Mouse (Mus musculus) fibroblast of lung, adult 2 months (primary cell): ENCODE data around the gene Hyal2.

Source experiments
- DNase-seq: peaks from one replicate; pipeline ENCODE4 v3.0.0-alpha.2; 2011; ENCODE audit warnings: low read depth

The Hyal2 gene

DNA sequence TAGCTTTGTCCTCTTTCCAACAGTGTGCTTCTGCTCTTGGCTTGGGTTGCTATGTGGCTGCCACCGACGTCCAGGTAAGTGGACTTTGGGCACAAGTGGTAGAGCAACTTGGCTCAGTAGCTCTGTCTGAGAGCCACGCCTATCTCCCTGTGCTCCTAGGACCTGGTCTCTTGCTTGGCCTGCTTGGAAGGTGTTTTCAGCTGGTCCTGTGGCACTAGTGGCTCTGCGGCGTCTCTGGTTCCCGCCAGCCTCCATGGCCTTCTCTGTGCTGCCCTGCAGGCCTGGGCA lies 23.0 kb downstream of the Hyal2 start:
- no peak for DNase-seq

DNA sequence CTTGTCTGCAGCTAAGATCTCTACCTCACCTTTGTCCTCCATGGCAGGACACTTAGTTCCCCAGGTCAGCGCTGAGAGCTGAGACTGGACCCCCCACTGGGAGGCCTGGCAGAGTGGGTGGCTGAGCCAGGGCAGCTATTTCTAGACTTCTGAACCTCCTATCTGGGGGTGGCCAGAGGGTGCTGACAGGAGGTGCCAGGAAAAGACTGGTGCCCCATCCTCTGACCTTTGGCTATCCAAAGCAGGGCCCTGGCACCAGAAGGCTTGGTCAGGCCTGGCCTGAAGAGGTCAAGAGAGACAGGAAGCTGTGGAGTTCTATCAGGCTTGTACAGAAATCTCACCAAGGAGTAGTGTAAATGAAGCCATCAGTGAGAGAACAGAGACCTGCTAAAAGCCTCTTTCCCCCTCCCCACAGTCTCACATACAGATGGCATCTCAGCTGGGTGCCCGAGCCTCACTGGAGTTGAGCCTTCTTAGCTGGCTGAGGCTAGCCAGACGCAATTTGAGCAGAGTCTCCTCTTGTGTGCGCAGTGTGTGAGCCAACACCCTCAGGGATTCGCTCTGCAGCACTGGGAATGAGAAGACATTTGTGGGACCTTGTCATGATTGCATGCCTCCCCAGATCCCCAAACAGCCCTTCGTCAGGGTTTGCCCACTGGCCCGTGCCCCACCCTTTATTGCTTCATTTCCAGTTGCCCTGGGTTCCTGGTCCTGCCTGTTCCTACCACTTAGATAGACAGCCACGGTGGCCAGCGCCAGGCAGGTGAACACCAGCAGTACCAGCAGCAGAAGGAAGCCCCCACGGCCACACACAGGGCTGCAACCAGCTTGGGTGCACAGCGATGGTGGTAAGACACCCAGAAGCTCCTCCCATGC lies 25.6 kb downstream of the Hyal2 start:
- DNase-seq = no peak

DNA sequence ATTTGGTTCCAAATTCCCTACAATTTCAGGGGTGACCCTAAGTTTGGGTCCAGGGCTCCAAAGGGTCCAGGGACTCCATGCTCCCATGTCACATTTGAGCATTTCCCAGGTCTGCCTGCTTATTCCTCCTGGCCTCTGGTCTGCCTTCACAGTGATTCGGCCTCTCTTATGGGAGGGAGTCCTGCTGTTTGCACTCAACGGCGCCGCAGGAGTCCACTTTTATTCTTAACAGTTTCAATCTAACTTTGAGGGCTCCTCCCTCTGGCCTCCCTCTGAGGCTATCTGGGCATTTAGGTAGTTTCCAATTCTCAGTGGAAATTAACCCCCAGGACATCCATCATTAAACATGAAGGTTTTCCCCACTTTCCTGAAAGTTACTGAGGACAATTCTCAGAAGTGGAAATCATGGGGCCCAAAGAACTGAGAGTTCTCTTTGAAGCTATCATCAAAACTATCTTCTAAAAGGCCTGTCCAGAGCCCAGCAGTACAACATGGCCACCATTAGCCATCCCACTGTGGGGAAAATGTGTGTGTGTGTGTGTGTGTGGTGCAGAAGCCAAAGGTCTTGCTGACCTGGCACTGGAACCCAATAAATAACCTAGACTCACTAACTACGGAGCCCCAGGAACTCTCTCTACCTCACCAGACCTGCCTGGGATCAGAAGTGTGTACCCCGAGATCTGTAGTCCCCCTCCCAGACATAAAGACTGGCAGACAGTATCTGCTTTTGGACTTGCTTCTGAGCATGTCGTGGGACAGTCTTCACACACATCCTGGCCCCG lies 26.7 kb downstream of the Hyal2 start:
- DNase-seq = no peak

DNA sequence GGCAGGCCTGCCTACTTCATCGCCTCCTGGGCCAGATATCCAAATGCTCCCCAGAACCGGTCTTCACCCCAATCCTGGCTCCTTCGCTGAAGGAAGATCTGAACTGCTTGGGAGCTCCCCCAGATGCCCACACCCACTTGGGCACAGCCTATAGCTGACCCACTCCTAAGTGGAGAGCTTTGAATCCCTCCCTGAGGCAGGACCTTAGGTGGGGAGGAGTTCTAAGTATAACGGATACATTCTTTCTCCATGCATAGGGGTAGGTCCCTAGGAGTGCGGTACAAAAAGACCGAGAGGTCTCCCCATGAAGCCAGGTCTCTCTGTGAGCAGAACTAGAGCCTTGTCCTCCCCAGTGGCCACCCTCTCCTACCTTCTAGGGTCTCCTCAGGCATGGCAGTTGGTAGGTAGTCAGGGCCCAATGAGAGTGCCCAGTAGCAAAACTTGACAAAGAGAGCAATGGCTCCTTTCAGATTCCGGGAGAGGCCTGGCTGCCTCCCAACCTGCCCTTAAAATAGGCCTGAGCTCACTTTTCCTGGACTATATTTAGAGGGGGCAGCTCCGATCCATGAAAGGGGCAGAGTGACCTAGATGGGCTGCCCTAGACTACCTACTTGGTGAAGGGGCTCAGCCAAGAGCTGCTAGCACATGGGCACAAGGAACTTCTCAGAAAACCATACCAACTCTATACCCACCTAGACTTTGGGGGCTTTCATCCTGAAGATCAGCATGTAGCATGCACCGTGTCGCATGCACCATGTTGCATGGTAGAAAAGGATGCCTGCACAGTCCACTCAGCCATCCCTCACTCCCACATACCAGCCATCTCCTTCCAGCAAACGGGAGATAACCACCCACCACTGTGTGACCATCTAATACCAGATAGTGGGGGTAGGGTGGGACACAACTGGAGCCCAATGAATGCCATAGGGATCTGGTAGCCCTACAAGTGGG lies 29.1 kb downstream of the Hyal2 start:
- no peak for DNase-seq

DNA sequence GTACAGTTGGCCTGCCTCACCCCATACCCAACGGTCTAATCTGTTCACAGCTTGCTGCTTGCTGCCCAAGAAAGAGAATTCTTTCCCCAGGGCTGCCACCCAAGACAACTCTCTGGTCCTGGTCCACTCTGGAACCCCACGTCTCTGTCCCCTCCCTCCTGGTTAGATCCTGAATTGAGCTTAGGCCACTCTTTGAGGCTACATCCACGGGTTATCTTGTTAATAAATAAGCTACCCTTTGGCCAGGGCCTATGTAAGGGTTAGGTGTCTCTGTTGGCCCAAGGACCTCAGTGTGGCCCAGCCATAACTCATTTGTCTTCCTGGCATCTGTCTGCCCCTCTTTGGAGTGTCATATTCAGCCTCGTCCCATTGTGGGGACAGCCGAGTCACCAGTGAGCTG lies 30.6 kb downstream of the Hyal2 start:
- no peak for DNase-seq

DNA sequence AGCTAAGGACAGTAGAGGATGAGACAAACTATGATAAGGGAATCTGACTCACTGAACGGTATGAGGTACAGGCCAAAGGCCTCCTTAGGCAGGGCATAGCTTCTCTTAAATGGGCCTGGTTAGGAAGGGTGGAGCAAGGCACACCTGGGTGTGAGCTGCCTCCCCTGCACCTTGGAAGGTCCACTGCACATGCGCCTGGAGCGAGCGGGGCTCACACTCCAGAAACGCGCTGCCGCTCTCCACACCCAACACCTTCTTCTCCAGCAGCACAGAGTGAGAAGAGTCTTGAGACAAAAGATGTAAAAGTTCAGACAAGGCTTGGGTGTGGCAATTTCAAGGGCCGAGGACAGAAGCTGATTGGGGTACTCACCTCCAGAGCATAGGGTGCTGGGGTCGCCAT lies 31.7 kb downstream of the Hyal2 start:
- DNase-seq = no peak

DNA sequence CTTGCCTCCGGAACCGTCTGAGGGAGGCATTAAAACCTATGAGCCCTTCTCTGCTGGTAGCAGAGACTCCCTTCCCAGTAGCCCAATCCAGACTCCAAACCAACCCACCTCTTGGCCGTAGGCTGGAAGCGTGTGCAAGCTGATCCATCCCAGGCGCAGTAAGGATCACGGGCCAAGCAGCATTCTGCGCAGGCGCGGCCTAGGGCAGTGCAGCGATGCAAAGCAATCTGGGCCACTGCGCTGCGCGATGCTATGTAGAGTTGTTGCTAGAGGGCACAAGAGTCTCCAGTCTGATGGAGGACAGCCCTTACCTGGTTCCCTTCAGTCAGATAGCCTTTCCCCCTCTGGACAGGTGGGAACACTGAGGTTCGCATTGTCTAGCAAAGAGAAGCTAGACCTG lies 32.1 kb downstream of the Hyal2 start:
- DNase-seq = no peak

DNA sequence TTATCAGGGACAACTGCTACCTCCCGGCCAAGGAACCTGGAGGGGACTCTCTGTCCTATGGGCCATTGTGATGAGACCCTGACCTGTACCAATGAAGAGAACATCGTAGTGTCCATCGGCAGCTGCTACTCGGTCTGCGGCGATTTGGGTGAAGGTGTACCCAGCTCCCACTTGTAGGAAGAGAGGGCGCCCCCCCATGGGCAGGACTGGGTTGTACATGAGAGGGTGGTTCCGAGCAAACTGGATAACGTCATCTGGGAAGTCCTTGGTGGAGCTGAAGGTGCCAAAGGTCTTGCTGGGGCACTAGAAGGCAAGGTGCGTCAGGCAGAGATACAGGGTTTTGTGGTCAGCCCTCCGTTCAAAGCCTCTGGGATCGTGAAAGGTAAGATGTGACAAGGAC lies 33.0 kb downstream of the Hyal2 start:
- DNase-seq = no peak

DNA sequence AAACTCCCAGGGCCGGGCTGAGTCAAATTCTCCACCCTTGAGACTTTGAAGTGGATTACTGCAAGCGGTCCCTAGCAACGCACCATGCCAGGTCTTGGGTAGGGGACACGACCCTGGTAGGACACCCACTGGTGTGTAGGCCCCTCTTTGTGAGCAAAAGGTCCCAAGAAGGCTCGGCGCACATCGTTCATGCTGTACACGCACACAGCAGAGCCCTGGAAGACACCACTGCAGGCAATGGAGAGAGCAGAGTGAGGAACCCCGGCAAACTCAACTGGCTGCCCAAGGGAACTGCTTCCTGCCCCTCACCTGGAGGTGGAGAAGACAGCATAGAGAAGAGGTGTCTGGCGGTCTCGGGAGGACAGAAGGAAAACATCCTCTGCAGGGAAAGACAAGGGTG lies 33.5 kb downstream of the Hyal2 start:
- DNase-seq = no peak

DNA sequence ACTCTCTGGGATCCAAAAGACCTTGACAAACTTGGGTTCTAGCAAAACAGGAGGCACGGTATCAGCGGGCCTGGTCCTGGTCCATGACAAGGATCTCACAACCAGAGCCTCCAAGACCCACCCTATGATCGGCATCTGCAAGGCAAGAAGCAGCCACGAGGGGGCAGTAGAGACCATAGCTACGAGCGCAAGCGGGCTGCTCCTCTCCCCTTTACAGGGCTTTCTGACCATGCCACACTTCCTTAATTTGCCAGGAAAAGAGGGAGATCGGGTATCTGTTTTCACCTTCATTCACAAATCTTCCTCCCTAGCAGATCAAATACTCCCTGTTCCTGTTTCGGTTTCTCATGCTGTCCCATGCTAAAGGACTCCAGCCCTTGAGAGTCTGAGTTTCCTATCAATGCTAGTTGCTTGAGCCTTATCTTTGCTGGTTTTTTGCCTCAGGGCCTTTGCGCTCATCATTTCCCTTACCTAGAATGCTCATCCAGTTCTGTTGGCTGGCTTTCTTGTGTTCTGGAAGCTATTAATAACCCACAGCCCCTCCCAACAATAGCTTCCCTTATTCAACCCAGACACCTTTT lies 34.4 kb downstream of the Hyal2 start:
- DNase-seq = peak; percentile 78

DNA sequence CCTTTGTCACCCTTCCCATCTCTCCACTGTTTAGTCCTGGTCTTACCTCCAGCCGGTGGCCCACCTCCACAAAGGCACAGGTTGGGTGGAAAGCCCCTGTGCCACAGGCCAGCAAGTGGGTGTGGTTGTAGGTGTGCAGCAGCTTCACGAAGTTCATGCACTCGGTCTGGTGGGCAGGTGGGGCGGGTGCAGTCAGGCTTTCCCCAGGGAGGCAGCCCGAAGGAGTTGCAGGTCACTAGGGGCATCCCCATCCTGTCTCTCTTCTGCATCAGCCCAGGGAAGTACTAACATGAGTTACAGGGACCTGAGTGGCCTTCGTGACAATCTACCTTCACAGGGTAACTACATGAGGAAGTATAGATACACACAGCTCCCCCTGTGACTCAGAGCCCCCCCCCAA lies 35.5 kb downstream of the Hyal2 start:
- DNase-seq = no peak

DNA sequence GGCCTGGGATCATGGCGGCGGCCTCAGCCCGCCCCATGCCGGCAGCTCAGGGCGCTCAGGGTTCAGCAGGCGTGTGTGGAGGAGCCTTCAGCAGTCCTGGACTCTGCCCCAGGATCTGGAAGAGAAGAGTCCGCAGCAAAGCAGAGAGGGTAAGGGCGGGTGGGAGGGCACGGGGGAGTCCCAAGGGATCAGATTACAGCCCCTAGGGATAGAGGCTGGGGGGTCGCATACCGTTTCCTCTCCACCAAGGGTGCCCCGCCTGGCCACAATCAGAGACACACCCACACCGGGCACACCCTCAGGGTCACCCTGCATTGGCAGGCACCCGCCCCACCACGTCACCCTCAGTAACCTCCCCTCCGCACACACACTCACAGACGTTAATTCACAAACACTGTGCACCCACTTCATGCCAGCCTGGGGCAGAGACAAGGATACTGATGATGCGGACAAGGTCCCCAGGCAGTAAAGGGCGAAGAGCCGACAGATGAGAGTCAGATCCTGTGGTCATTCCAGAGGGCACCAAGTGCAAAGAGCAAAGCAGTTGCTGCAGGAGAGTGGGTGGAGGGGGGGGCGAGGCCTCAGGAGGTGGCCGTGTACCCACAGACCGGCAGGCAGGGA lies 37.4 kb downstream of the Hyal2 start:
- no peak for DNase-seq

DNA sequence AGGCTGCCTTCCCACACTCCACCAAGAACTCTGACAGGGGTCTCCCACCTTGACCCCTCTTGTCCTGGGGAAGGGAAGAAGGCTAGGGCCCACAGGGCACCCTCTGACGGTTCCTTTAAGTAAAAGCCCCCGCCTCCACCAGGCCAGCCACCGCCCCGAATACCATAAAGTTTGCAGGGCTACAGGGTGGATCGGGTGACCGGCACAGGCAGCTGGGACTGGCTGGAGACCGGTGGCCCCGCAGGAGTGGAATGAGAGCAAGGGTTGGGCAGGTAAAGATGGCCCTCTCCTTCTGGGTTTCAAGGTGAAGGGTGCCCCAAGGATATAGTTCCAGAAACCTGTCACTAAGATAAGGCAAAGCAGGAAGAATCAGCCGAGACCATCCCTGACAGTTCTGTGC lies 38.8 kb downstream of the Hyal2 start:
- DNase-seq = no peak

DNA sequence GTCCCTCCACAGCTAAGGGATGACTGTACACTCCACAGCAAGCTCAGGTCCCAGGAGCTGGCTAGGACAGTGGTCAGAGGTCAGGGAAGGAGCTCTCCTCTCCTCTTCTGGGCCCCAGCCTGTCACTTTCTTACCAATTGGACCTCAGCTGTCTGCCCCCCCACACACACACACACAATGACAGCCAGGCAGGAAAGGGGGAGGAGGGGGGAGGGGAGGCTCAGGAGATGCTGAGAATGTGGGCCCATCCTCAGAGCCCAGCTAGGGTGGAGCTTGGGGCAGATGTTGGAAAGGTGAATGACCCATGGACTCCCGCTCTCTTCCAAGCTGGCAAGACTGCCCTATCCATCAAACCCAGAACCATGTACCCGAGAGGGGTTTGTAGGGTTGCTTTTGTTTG lies 39.3 kb downstream of the Hyal2 start:
- no peak for DNase-seq

DNA sequence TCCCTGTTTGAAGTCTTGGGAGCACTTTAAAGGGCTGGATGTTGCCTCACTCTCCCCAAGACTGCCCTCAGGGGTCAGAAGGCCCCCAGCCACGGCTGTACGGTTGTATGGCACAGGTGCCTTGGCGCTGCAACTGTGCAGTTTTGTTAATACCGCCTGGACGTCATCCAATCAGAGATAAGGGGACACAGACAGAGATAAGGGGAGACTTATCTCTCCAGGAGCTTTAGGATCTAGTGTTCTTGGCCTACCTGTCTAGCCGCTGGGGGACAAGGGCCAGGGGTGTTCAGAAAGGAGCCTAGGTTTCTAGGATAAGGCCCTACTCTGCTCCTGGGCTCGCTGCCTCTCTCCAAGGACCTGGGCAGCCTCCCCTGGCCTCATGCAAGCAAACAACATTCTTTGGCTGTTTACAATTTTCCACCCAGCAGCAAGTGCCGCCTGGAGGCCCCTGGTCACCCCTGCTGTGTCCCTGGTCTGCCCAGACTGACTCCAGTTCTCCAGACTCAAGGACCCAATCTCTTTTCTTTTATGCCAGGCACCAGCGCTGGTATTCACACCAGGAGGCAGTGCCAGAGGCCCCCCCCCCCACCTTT lies 40.0 kb downstream of the Hyal2 start:
- no peak for DNase-seq

DNA sequence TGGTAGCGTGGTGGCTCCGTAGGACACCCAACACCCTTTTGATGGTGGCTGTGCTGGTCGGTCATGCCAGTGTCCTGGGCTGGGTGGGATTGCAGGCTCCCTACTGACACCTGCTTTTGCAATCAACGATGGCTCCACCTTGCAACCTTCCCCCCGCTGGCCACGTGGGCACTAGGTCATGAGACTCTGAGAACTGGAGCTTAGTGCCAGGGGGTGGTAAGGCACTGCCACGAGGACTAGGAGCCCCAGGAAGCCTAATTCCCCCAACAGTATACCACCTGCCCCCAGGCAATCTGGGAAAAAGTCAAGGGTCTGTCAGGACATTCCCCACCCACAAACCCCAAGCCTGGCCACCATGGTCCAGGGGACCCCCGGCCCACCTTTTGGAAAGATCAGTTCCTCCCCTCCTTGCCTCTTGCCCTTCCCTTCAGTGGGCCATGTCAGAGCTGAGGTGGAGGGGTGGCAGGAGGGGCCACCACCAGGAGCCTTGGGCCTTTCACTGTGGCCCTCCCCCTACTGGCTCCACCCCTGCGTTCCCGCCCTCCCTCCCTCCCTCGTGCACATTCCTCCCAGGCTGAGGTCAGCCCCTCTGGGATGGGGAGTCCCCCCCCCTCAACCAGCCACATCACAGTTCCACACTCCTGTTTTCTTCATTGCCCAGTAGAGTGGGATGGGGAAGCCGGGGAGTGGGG lies 41.1 kb downstream of the Hyal2 start, which contains the start of gene Sema3b:
TSS of gene Sema3b (minus strand) at position 489 of the 692 bp plus-strand sequence.
- no peak for DNase-seq

DNA sequence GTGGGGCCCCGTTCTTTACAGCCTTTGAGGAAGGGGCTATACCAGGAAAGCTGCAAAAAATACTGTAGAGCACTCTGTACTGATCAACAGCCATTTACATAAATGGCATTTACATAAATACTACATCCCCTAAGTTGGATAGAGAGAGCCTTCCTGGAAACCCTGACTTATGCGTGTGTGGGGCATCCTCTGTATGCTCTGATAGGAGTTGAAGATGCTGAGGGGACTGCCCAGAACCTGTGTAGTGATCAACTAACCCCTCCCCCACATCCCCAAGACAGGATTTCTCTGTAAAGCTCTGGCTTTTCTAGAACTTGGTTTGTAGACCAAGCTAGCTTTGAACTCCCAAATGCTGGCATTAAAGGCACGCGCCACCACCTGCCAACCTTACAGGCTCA lies 41.7 kb downstream of the Hyal2 start:
- DNase-seq = no peak

DNA sequence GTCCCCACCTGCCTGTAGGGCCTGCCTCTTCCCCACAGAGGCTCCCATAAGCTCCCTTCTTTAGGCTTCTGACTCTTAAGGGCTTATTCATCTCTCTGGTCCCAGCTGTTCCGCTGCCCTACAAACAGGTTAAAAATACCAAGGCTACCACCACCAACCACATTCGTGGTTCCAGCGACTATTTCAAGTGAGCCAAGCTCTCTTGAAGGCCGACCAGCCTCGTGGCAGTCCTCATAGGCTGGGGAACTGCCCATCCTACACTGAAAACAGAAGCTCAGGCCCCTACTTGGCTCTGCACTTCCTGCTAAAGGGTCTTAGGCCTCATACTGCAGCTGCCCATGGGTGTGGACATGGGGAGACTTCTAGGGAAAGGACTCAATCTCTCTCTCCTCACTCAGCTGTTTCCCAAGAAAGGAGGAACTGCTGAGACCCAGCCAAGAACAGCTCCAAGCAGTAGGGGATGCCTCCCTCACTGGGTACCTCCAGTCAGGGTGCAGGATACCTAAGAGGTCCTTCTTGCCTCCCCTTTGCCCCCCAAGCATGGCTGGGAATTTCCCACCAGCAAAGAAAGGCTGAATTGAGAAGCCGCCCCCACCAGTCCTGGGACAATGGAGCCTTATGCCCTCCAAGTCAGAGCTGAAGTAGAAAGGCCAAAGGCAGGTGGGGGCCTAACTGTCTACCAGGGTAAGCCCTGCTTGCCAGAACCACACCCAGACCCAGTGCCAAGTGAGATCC lies 43.9 kb downstream of the Hyal2 start:
- DNase-seq = no peak

DNA sequence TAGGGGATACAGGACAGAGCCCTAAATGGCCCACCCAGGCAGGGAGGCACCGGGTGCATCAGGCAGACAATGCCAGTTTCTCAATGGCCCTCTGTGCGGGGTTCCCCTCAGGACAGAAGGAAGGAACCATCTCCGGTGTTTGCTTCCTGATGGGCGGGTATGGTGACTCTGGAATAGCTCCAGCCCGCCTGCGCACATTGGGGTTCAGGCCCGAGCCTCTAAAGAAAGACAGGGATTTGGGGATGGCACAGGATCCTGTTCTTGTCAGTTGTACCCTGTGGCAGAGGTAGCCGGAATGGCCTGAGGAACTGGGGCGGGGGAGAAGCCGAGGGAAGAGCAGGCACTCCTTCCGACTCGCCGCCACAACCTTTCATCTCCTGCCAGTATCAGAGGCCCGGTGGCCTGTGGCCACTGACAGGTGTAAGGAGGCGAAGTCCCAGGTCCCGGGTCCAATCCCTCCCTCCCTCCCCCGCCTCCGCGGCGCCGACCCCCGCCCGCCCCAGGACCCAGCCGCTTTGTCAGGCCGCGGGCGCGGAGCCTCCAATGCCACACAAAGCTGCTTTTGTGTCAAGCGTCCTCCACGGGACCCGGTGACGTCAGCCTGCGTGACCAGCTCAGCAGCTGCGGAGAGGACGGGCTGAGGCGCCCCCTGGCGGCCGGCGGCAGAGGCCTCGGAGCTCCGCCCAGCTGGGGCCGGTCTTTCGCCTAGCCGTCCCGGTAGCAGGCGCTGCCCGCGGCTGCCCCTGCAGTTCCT lies 44.6 kb downstream of the Hyal2 start:
- DNase-seq = peak; percentile 96
